Mouse (Mus musculus): ENCODE measurements at regions not wholly inside any gene's neighbourhood (a gene's known extent, or its start where the extent isn't known, plus 50 kb on each side); places are given as distances from the start of the nearest gene placed in this dataset.
A peak's percentile ranks its signal among the peaks of the same experiment; 100 is the strongest.

GRCm38 (mm10) chr8:35939199-35939598, 173.6 kb downstream of the Gm19410 start:
- no peak for DNase-seq

- no peak for DNase-seq
Observed at GRCm38 (mm10) chr8:35942515-35942914, 176.9 kb downstream of the Gm19410 start.

DNA sequence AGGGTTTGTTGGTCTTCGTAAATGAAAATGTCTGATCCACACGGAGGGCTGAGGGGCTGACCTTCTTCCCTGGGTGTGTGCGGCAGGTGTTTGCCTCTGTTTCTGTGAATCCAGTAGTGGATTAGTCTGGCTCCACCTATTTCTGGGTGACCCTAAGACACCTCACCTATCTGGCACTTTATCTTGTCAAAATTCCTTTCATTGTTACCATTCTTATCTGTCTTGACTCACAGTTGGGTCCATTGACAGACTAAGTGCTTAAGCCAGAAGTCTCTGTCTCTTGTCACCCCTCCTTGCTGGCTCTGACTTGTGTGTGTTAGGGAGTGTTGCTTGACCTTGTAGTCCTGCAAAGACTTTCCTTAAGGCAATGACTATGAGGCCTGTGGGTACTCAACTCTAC, 178.1 kb downstream of the Gm19410 start:
- DNase-seq, result no peak

DNA sequence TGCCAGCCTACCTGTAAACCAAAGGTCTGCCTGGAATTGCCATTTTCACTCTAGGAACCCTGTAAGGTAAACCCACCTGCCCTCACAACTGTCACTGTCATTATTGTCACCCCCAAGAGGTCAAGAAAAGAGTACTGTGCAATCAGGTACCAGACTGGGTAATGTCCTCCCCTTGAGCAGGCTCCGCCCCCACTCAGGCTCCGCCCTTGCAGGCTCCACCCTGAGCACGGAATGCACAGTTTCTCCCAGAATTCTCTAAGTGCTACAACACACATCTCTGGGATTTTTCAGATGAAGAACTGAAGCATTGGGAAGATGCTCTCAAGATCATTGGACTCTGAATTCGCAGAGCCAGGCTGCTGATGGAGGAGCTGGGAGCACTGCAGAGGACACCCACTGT, 178.9 kb downstream of the Gm19410 start:
- DNase-seq, result no peak

GRCm38 (mm10) chr8:35946539-35946940, 180.9 kb downstream of the Gm19410 start:
- no peak for DNase-seq

DNA sequence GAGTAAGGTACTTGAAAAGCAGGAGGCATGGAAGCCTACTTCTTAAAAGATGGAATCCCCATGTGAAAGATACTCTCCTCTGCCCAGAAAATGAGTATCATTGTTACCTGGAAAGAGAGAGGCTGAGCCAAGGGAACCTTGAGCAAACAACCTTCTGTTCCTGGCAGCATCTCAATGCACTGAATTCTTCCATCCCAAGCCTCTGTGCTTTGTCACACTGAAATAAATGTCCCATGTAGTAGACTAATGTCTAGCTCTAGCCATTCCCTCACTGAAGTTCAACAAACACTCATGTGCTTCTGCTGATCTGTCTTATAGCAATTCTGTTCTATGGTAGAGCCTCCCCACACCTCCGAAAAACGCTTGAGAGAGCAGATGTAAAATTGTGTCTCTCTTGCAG, 182.6 kb downstream of the Gm19410 start:
- no peak for DNase-seq

DNA sequence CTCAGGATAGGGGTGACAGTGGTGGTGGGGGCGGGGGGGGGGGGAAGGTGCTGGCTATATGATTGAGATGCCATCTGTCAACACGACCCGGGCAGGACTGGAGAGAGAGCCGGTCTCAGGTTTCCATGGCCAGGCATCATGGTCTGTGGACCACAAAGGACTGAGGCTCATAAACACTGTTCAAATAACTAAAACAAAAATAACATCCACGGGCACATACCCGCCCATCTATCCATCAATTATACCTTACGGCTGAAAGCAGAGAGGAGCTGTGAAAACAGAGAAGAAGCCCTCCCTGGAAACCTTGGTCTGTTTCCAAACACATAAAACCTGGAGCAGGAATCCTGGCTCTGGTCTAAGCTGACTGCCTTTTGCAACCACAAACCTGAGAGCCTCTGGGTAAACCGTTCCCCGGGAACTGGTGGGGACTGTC, 183.2 kb downstream of the Gm19410 start:
- DNase-seq, result no peak

- no peak for DNase-seq
Observed at GRCm38 (mm10) chr8:35955506-35955905, 189.9 kb downstream of the Gm19410 start.

DNA sequence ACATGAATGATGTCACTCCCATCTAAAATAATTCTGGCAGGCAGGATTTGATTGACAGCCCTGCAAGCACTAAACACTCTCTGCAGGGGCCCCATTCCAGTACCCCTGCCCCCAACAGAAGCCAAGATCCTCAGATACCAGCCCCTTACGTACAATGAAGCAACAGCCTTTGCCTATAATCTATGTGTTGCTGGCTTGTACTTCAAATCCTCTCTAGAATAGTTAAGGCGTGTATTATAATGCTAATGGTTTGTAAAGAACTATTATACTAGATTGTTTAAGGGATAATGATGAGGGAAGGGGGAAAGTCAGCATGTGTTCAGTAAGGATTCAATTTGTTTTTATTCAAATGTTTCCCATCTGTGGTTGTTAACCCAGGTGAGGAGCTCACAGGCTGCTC, 190.7 kb downstream of the Gm19410 start:
- DNase-seq, result no peak

- DNase-seq, result no peak
Observed at GRCm38 (mm10) chr8:35959201-35959600, 193.6 kb downstream of the Gm19410 start.

DNA sequence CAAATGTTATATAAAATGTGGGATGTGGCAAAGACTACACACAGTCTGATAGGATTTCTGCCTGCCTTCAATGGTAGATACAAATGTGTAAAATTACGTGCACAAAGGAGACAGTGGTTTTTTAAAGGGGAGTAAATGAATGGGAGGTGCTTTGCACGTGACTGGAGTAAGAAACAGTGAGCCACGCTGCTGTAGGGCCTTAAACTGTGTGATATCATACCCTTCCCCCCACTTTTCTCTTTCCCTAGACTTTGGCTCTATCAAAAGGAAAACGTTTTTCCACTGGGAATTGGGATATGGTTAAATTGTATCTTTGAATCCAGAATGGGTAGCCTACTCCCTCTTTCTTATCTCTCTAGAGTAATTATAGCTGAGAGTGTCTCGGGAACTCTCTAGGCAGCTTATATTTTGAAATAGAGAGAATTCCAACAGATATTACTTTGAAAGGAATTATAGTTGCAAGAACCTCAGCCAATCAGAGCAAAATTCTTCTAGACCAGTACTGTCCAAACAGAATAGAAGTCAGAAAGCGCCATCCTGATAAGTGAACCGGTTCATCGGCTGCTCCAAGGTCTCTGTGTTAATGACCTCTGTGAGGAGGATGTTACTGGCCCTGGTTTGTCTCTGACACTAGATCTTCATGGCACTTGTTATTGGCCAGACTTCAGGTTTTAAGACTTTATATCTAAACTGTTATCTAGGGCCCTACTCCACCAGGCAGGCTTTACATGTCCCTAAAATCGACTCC, 195.5 kb downstream of the Gm19410 start:
- no peak for DNase-seq

GRCm38 (mm10) chr8:35961615-35962220, 196.1 kb downstream of the Gm19410 start:
- no peak for DNase-seq

DNA sequence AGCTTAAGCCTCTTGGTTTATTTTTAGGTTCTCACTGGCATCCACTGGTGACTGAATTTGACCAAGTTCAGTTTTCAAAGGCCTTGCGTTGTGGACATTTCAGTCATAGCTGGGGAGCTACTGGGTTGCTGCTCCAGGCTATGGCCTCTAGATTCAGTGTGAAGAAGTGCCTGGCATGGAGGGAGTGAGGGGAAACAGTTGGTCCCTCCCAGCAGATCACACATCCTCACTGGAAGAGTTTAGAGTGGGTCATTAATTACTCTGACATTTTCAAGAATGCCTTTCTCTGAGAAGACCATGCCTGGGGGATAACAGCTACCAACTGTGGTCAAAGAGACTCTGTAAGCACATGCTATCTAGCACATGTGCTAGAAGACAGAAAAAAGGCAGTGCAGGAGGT, 199.3 kb downstream of the Gm19410 start:
- DNase-seq, result no peak

GRCm38 (mm10) chr8:35968341-35968740, 202.8 kb downstream of the Gm19410 start:
- peak in 1 of 2 experiments; percentile 24 for DNase-seq

DNA sequence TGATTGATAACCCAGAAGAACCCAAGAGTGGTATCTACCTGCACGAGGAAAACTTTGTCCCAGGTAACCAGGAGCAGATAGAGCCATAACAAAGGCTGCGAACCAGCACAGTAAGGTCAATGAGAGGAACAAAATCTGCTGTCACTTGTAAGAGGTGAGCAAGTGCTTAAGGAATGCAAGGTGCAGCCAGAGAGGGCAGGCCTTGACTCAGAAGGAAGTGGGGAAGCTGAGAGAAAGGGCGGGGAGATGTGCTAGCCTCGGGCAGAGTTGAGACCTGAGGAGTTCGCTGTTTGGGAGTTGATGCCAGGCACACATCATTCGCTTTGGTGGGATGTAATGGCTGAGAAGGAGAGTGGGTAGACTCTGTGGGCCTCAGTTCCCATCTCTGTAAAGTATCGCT, 205.5 kb downstream of the Gm19410 start:
- DNase-seq, result no peak

- DNase-seq, result peak; percentile 44 to 49
Observed at GRCm38 (mm10) chr8:35974323-35975029, 208.9 kb downstream of the Gm19410 start.

- DNase-seq, result no peak
Observed at GRCm38 (mm10) chr8:35979638-35980255, 214.2 kb downstream of the Gm19410 start.

GRCm38 (mm10) chr8:35983083-35983482, 217.5 kb downstream of the Gm19410 start:
- no peak for DNase-seq

DNA sequence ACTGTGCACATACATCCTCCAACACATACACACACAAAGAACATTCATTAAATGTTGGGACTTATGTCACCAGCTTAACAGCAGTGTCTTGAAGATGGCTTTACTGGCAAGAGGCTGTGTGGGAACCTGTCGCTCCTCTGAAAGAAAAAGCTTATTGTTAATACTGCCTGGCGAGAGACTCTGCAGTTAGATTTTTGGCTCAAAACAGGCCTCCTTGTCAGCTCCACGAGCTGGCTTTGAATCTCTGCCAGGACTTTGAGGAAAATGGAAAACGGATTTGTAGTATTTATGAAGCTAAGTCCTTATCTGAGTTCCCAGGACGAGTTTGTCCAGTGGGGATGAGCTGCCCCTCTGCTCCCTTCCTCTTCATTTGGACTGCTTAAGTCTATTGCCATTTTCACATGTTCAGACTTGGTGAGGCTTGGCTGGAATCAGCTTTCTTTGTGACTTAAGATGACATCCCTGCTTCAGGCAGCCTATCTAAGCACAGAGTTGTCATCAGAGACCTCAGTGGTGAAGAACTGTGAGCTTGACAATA, 219.6 kb downstream of the Gm19410 start:
- DNase-seq, result peak; percentile 22 to 44

GRCm38 (mm10) chr8:35987327-35987726, 221.7 kb downstream of the Gm19410 start:
- DNase-seq, result peak; percentile 17 to 36

- DNase-seq, result no peak
Observed at GRCm38 (mm10) chr8:35991013-35991412, 225.4 kb downstream of the Gm19410 start.

GRCm38 (mm10) chr8:35991936-35992603, 226.5 kb downstream of the Gm19410 start:
- DNase-seq, result no peak

Data from lung, postnatal 4 days (tissue).